Mouse (Mus musculus): ENCODE data around the gene Slc25a35. TPM values are rescaled to one million over a fixed set of nuclear protein-coding genes. Genes with fewer than 3 reads are reported as not detected.
"Not testable (repeated sequence)": the region's sequence is repeated elsewhere in the genome, so short reads cannot be mapped to it uniquely, and the experiment has no call there.

Slc25a35 gene
- 2.6 and 4.1 TPM in 2 replicates for polyA plus RNA-seq (2016; fragmentation: Nextera tagmentation; extraction: Ambion mirVana)

GRCm38 (mm10) chr11:68967337-68968282 lies at the start of gene Slc25a35:
Gene Slc25a35 (plus strand): TSS chr11:68968131.
- Histone ChIP-seq H3K27me3 (no peaks in the 10 kb centered on the region), H3K4me2 (replicated peaks) (peak within 1 kb of the TSS; percentile 91), H3K9ac (peak within 1 kb of the TSS; percentile 63), H3K36me3 (no peaks in the 10 kb centered on the region), H3K9me3 (no peaks in the 10 kb centered on the region), H3K27ac (no peak within 1 kb of the TSS), H3K4me1 (peaks cover 10% of the 10 kb centered on the region; the same call in 1 of the 2 replicates), H3K4me3 (peak within 1 kb of the TSS; percentile 53)
- WGBS = under 1% methylated on average over 50 of the region's 50 CpGs
- ATAC-seq (ENCODE audit: insufficient number of reproducible peaks, insufficient read depth, low FRiP score, low TSS enrichment) = peak; percentile 96

- H3K36me3 ChIP-seq = no peaks in the 10 kb centered on the region
- no peak overlapping the region for H3K27ac ChIP-seq
- no peak overlapping the region for H3K4me3 ChIP-seq
- WGBS = 54% methylated on average over 3 of the region's 3 CpGs
- no peak for ATAC-seq (ENCODE audit: insufficient number of reproducible peaks, insufficient read depth, low FRiP score, low TSS enrichment)
- H3K27me3 ChIP-seq = no peaks in the 10 kb centered on the region
- H3K4me1 ChIP-seq = 0 out of 2 replicates have a peak, but pooled peaks cover 6% of the 10 kb centered on the region
- no peak overlapping the region for H3K9ac ChIP-seq
- no peaks in the 10 kb centered on the region for H3K9me3 ChIP-seq
- H3K4me2 ChIP-seq (replicated peaks) = no peak overlapping the region
Measured at GRCm38 (mm10) chr11:68923191-68923590, 44.7 kb upstream of the Slc25a35 start.

GRCm38 (mm10) chr11:68924749-68925148 lies 43.2 kb upstream of the Slc25a35 start:
- WGBS = 77% methylated on average over 2 of the region's 2 CpGs
- no peaks in the 10 kb centered on the region for H3K27me3 ChIP-seq
- no peak for ATAC-seq (ENCODE audit: insufficient number of reproducible peaks, insufficient read depth, low FRiP score, low TSS enrichment)
- no peak overlapping the region for H3K4me2 ChIP-seq (replicated peaks)
- no peak overlapping the region for H3K27ac ChIP-seq
- H3K4me3 ChIP-seq = no peak overlapping the region
- H3K9me3 ChIP-seq = no peaks in the 10 kb centered on the region
- 0 out of 2 replicates have a peak, but pooled peaks cover 6% of the 10 kb centered on the region for H3K4me1 ChIP-seq
- no peak overlapping the region for H3K9ac ChIP-seq
- no peaks in the 10 kb centered on the region for H3K36me3 ChIP-seq

- H3K27ac ChIP-seq = no peak within 1 kb of the TSS
- H3K4me2 ChIP-seq (replicated peaks) = no peak within 1 kb of the TSS
- 84% methylated on average over 3 of the region's 3 CpGs for WGBS
- H3K36me3 ChIP-seq = no peaks in the 10 kb centered on the region
- H3K4me1 ChIP-seq = 0 out of 2 replicates have a peak, but pooled peaks cover 6% of the 10 kb centered on the region
- no peak within 1 kb of the TSS for H3K4me3 ChIP-seq
- no peak for ATAC-seq (ENCODE audit: insufficient number of reproducible peaks, insufficient read depth, low FRiP score, low TSS enrichment)
- no peaks in the 10 kb centered on the region for H3K27me3 ChIP-seq
- no peaks in the 10 kb centered on the region for H3K9me3 ChIP-seq
- no peak within 1 kb of the TSS for H3K9ac ChIP-seq
Measured at GRCm38 (mm10) chr11:68926981-68927380, 41.0 kb upstream of the Slc25a35 start, which contains the start of gene Odf4. Gene Odf4 (minus strand): TSS chr11:68927081.

- no peak for ATAC-seq (ENCODE audit: insufficient number of reproducible peaks, insufficient read depth, low FRiP score, low TSS enrichment)
Measured at GRCm38 (mm10) chr11:68929947-68930346, 38.0 kb upstream of the Slc25a35 start.

GRCm38 (mm10) chr11:68933885-68934507 lies 33.9 kb upstream of the Slc25a35 start:
- Histone ChIP-seq H3K4me3 (no peak overlapping the region), H3K4me2 (replicated peaks) (no peak overlapping the region), H3K9ac (no peak overlapping the region), H3K4me1 (no peaks in the 10 kb centered on the region), H3K27me3 (no peaks in the 10 kb centered on the region), H3K27ac (no peak overlapping the region), H3K36me3 (no peaks in the 10 kb centered on the region), H3K9me3 (no peaks in the 10 kb centered on the region)
- no peak for ATAC-seq (ENCODE audit: insufficient number of reproducible peaks, insufficient read depth, low FRiP score, low TSS enrichment)
- WGBS = 65% methylated on average over 5 of the region's 5 CpGs

More at GRCm38 (mm10) chr11:68929947-68930346, 38.0 kb upstream of the Slc25a35 start:
- H3K4me2 ChIP-seq (replicated peaks) = no peak overlapping the region
- H3K27ac ChIP-seq = no peak overlapping the region
- no peak overlapping the region for H3K4me3 ChIP-seq
- H3K27me3 ChIP-seq = no peaks in the 10 kb centered on the region
- H3K9ac ChIP-seq = no peak overlapping the region
- H3K9me3 ChIP-seq = no peaks in the 10 kb centered on the region
- 82% methylated on average over 6 of the region's 6 CpGs for WGBS
- no peaks in the 10 kb centered on the region for H3K4me1 ChIP-seq
- no peaks in the 10 kb centered on the region for H3K36me3 ChIP-seq

- not testable (repeated sequence) for H3K27me3 ChIP-seq; H3K4me1 ChIP-seq; H3K27ac ChIP-seq; ATAC-seq (ENCODE audit: insufficient number of reproducible peaks, insufficient read depth, low FRiP score, low TSS enrichment); H3K9ac ChIP-seq; H3K9me3 ChIP-seq; H3K36me3 ChIP-seq; H3K4me2 ChIP-seq (replicated peaks); H3K4me3 ChIP-seq
- 87% methylated on average over 4 of the region's 4 CpGs for WGBS
Measured at GRCm38 (mm10) chr11:68936951-68937350, 31.0 kb upstream of the Slc25a35 start.

- Histone ChIP-seq H3K36me3 (no peaks in the 10 kb centered on the region), H3K27me3 (no peaks in the 10 kb centered on the region), H3K27ac (no peak overlapping the region), H3K9ac (peak overlapping the region; percentile 7; the same call in 1 of the 2 replicates), H3K4me2 (replicated peaks) (peak overlapping the region; percentile 52), H3K4me1 (peaks cover 4% of the 10 kb centered on the region), H3K4me3 (peak overlapping the region; percentile 35), H3K9me3 (no peaks in the 10 kb centered on the region)
- 2% methylated on average over 16 of the region's 16 CpGs for WGBS
- peak; percentile 99 for ATAC-seq (ENCODE audit: insufficient number of reproducible peaks, insufficient read depth, low FRiP score, low TSS enrichment)
Measured at GRCm38 (mm10) chr11:68939451-68940304, 28.3 kb upstream of the Slc25a35 start.

GRCm38 (mm10) chr11:68940516-68940915 lies 27.4 kb upstream of the Slc25a35 start:
- H3K4me2 ChIP-seq (replicated peaks) = peak overlapping the region; percentile 52
- peak overlapping the region; percentile 7; the same call in 1 of the 2 replicates for H3K9ac ChIP-seq
- H3K36me3 ChIP-seq = no peaks in the 10 kb centered on the region
- 56% methylated on average over 4 of the region's 4 CpGs for WGBS
- no peaks in the 10 kb centered on the region for H3K27me3 ChIP-seq
- no peaks in the 10 kb centered on the region for H3K9me3 ChIP-seq
- peak overlapping the region; percentile 35 for H3K4me3 ChIP-seq
- no peak for ATAC-seq (ENCODE audit: insufficient number of reproducible peaks, insufficient read depth, low FRiP score, low TSS enrichment)
- 0 out of 2 replicates have a peak overlapping the region, but pooled peaks have one; percentile 26 for H3K27ac ChIP-seq
- H3K4me1 ChIP-seq = peaks cover 4% of the 10 kb centered on the region

GRCm38 (mm10) chr11:68942731-68943130 lies 25.2 kb upstream of the Slc25a35 start:
- Histone ChIP-seq H3K9ac (no peak overlapping the region), H3K36me3 (no peaks in the 10 kb centered on the region), H3K27ac (no peak overlapping the region), H3K4me2 (replicated peaks) (no peak overlapping the region), H3K4me1 (peaks cover 9% of the 10 kb centered on the region), H3K9me3 (no peaks in the 10 kb centered on the region), H3K4me3 (no peak overlapping the region), H3K27me3 (peaks cover 11% of the 10 kb centered on the region)
- ATAC-seq (ENCODE audit: insufficient number of reproducible peaks, insufficient read depth, low FRiP score, low TSS enrichment) = no peak
- WGBS = 85% methylated on average over 8 of the region's 8 CpGs

GRCm38 (mm10) chr11:68945245-68945644 lies 22.7 kb upstream of the Slc25a35 start:
- H3K9me3 ChIP-seq = no peaks in the 10 kb centered on the region
- no peak overlapping the region for H3K4me3 ChIP-seq
- H3K36me3 ChIP-seq = no peaks in the 10 kb centered on the region
- H3K9ac ChIP-seq = no peak overlapping the region
- no peak overlapping the region for H3K27ac ChIP-seq
- 72% methylated on average over 2 of the region's 2 CpGs for WGBS
- no peak for ATAC-seq (ENCODE audit: insufficient number of reproducible peaks, insufficient read depth, low FRiP score, low TSS enrichment)
- H3K4me1 ChIP-seq = peaks cover 9% of the 10 kb centered on the region; the same call in 1 of the 2 replicates
- peaks cover 11% of the 10 kb centered on the region for H3K27me3 ChIP-seq
- no peak overlapping the region for H3K4me2 ChIP-seq (replicated peaks)

Measured in embryonic facial prominence, embryonic 12.5 days (tissue).